Mouse (Mus musculus): ENCODE data around the gene Hmgb1.

GRCm38 (mm10) chr5:149152063-149152773, 32.1 kb downstream of the Hmgb1 start:
- TF ChIP-seq POLR2A (IDR thresholded peaks at IDR 0.05; ENCODE audit: low read depth, low read length) (no peak), HCFC1 (IDR thresholded peaks at IDR 0.05; ENCODE audit: low read depth, low read length) (no peak), CTCF (conservative IDR thresholded peaks at IDR 0.05 in 1 of 2, IDR thresholded peaks at IDR 0.05 in 1 of 2; ENCODE audit: low read depth in 2 of 2, low read length in 2 of 2) (no peak), ZMIZ1 (IDR thresholded peaks at IDR 0.05; ENCODE audit: low read depth, low read length) (no peak), CHD1 (IDR thresholded peaks at IDR 0.05; ENCODE audit: low read depth, low read length) (no peak)

All from CH12.LX (cell line).